Mouse (Mus musculus) liver, adult 2 months (tissue): ENCODE results near the gene Zfp704.

Source experiments
- CTCF ChIP-seq: fragments of 200-500 bp; IDR thresholded peaks from 2 replicates; pipeline ENCODE4 v1.5.1; 2011; ENCODE audit warnings: low read depth, low read length, control low read depth
- POLR2A ChIP-seq: fragments of 200-500 bp; IDR thresholded peaks from 2 replicates; pipeline ENCODE4 v1.6.1; 2011; ENCODE audit warnings: low read length, control low read depth; ENCODE audit not compliant: insufficient read depth; ENCODE audit errors: extremely low read depth

- no peak for TF ChIP-seq POLR2A
- TF ChIP-seq CTCF: no peak
These were observed 182.1 kb downstream of the Zfp704 start for GRCm38 (mm10) chr3:9427826-9428225.
